Mouse (Mus musculus) forebrain, embryonic 11.5 days (tissue): ENCODE data around the gene Chrm1. TPM values are rescaled to one million over a fixed set of nuclear protein-coding genes. Genes with fewer than 3 reads are reported as not detected.
"Not testable (repeated sequence)": the region's sequence is repeated elsewhere in the genome, so short reads cannot be mapped to it uniquely, and the experiment has no call there.

Experiments used
- ATAC-seq: fragments of 200-750 bp; cut with Nextera tagmentation; replicated peaks from 2 replicates; pipeline ENCODE4 v1.8.0; 2017; ENCODE audit warnings: moderate TSS enrichment; ENCODE audit not compliant: low FRiP score
- DNase-seq: peaks from one replicate; pipeline ENCODE4 v3.0.0-alpha.2; 2017; ENCODE audit warnings: low spot score
- H3K27ac ChIP-seq: fragments of 300-500 bp; sonication (generic); 2 replicates; pipeline ENCODE4 v1.5.1; 2014; ENCODE audit warnings: low read depth, low read length
- H3K27me3 ChIP-seq: fragments of 300-500 bp; sonication (generic); 2 replicates; pipeline ENCODE4 v1.6.1; 2014; ENCODE audit warnings: mild to moderate bottlenecking, low read length, mixed read lengths; ENCODE audit not compliant: control insufficient read depth, insufficient read depth
- H3K36me3 ChIP-seq: fragments of 300-500 bp; sonication (generic); 2 replicates; pipeline ENCODE4 v1.6.1; 2014; ENCODE audit warnings: mild to moderate bottlenecking, low read length, moderate library complexity, mixed read lengths; ENCODE audit not compliant: control insufficient read depth, insufficient read depth
- H3K4me1 ChIP-seq: fragments of 300-500 bp; sonication (generic); replicated peaks from 2 replicates; pipeline ENCODE4 v1.6.1; 2014; ENCODE audit warnings: low read length, mixed read lengths; ENCODE audit not compliant: control insufficient read depth, insufficient read depth
- H3K4me2 ChIP-seq: fragments of 300-500 bp; sonication (generic); 2 replicates; pipeline ENCODE4 v1.6.1; 2014; ENCODE audit warnings: low read depth, mild to moderate bottlenecking, low read length, moderate library complexity, mixed read lengths; ENCODE audit not compliant: severe bottlenecking
- H3K4me3 ChIP-seq: fragments of 300-500 bp; sonication (generic); 2 replicates; pipeline ENCODE4 v1.5.1; 2014; ENCODE audit warnings: low read depth, low read length
- H3K9ac ChIP-seq: fragments of 300-500 bp; sonication (generic); 2 replicates; pipeline ENCODE4 v1.6.1; 2014; ENCODE audit warnings: low read length
- H3K9me3 ChIP-seq: fragments of 300-500 bp; sonication (generic); 2 replicates; pipeline ENCODE4 v1.6.1; 2016; ENCODE audit warnings: low read length, mixed read lengths; ENCODE audit not compliant: control insufficient read depth
- WGBS: fragments of 180-500 bp; shearing (Covaris S2); extraction: QIAGEN DNeasy Blood & Tissue Kit; methylation state at CpG from one replicate; pipeline ENCODE4 v1.1.7; 2014; 5-methylcytosine and 5-hydroxymethylcytosine counted together
- polyA plus RNA-seq: library from polyadenylated mRNA; unstranded; fragments of >200 nt; fragmentation: Nextera tagmentation; extraction: Ambion mirVana; gene quantifications from 2 replicates; pipeline ENCODE4 v1.2.1, GENCODE M21; 2014

Gene Chrm1
- polyA plus RNA-seq, 1 experiment from 2014 or later = 0.13 TPM

- 61% methylated on average over 3 of the region's 3 CpGs for WGBS
- no peak overlapping the region for H3K9ac ChIP-seq
- H3K4me1 ChIP-seq = peaks cover 6% of the 10 kb centered on the region; the same call in 1 of the 2 replicates
- no peak for ATAC-seq
- no peak overlapping the region for H3K4me2 ChIP-seq
- H3K27me3 ChIP-seq = no peaks in the 10 kb centered on the region
- no peak overlapping the region for H3K4me3 ChIP-seq
- H3K9me3 ChIP-seq = no peaks in the 10 kb centered on the region
- H3K36me3 ChIP-seq = no peaks in the 10 kb centered on the region
- H3K27ac ChIP-seq = no peak overlapping the region
- DNase-seq = peak; percentile 75
These were observed 54.8 kb downstream of the Chrm1 start for GRCm38 (mm10) chr19:8718357-8718756.

- H3K4me2 ChIP-seq, H3K4me3 ChIP-seq, H3K27me3 ChIP-seq, ATAC-seq, H3K36me3 ChIP-seq, DNase-seq, H3K27ac ChIP-seq, H3K4me1 ChIP-seq, H3K9ac ChIP-seq, H3K9me3 ChIP-seq: not testable (repeated sequence)
These were observed 55.4 kb downstream of the Chrm1 start for GRCm38 (mm10) chr19:8719037-8719436.

- peaks cover 10% of the 10 kb centered on the region; the same call in 1 of the 2 replicates for H3K36me3 ChIP-seq
- no peaks in the 10 kb centered on the region for H3K9me3 ChIP-seq
- WGBS = 92% methylated on average over 1 of the region's 1 CpGs
- DNase-seq (no peak), ATAC-seq (no peak)
- no peak overlapping the region for H3K4me3 ChIP-seq
- H3K4me2 ChIP-seq = no peak overlapping the region
- H3K9ac ChIP-seq = no peak overlapping the region
- H3K4me1 ChIP-seq = peaks cover 12% of the 10 kb centered on the region
- no peaks in the 10 kb centered on the region for H3K27me3 ChIP-seq
- no peak overlapping the region for H3K27ac ChIP-seq
These were observed 57.8 kb downstream of the Chrm1 start for GRCm38 (mm10) chr19:8721378-8721777.

GRCm38 (mm10) chr19:8722021-8722420, 58.4 kb downstream of the Chrm1 start:
- peak overlapping the region; percentile 89 for H3K4me3 ChIP-seq
- ATAC-seq = no peak
- 63% methylated on average over 4 of the region's 4 CpGs for WGBS

GRCm38 (mm10) chr19:8722559-8722906, 58.9 kb downstream of the Chrm1 start:
- no peaks in the 10 kb centered on the region for H3K9me3 ChIP-seq
- H3K4me3 ChIP-seq = peak overlapping the region; percentile 89
- WGBS = 3% methylated on average over 5 of the region's 5 CpGs
- peaks cover 12% of the 10 kb centered on the region for H3K4me1 ChIP-seq
- H3K36me3 ChIP-seq = peaks cover 10% of the 10 kb centered on the region; the same call in 1 of the 2 replicates
- ATAC-seq (peak; percentile 9; the same call in 1 of the 2 replicates), DNase-seq (no peak)
- no peaks in the 10 kb centered on the region for H3K27me3 ChIP-seq
- peak overlapping the region; percentile 88 for H3K27ac ChIP-seq
- H3K4me2 ChIP-seq = peak overlapping the region; percentile 71
- peak overlapping the region; percentile 98 for H3K9ac ChIP-seq

More at GRCm38 (mm10) chr19:8722021-8722420, 58.4 kb downstream of the Chrm1 start:
- H3K36me3 ChIP-seq = peaks cover 10% of the 10 kb centered on the region; the same call in 1 of the 2 replicates
- H3K27ac ChIP-seq = peak overlapping the region; percentile 88; the same call in 1 of the 2 replicates
- no peak for DNase-seq
- peak overlapping the region; percentile 98 for H3K9ac ChIP-seq
- H3K27me3 ChIP-seq = no peaks in the 10 kb centered on the region
- H3K4me2 ChIP-seq = peak overlapping the region; percentile 71
- peaks cover 12% of the 10 kb centered on the region for H3K4me1 ChIP-seq
- no peaks in the 10 kb centered on the region for H3K9me3 ChIP-seq

- H3K27me3 ChIP-seq = no peaks in the 10 kb centered on the region
- peaks cover 10% of the 10 kb centered on the region; the same call in 1 of the 2 replicates for H3K36me3 ChIP-seq
- peak; percentile 94 for ATAC-seq
- peak within 1 kb of the TSS; percentile 88 for H3K27ac ChIP-seq
- peak within 1 kb of the TSS; percentile 98 for H3K9ac ChIP-seq
- H3K4me1 ChIP-seq = peaks cover 12% of the 10 kb centered on the region
- no peaks in the 10 kb centered on the region for H3K9me3 ChIP-seq
- under 1% methylated on average over 50 of the region's 50 CpGs for WGBS
- peak within 1 kb of the TSS; percentile 84 for H3K4me2 ChIP-seq
- peak; percentile 96 for DNase-seq
- peak within 1 kb of the TSS; percentile 89 for H3K4me3 ChIP-seq
These were observed 59.5 kb downstream of the Chrm1 start, which contains the start of gene Slc3a2 for GRCm38 (mm10) chr19:8722907-8723573. Gene Slc3a2, minus strand, starts transcription at chr19:8723369.

GRCm38 (mm10) chr19:8723574-8724346, 60.2 kb downstream of the Chrm1 start:
- H3K4me3 ChIP-seq = peak overlapping the region; percentile 89
- H3K36me3 ChIP-seq = peaks cover 10% of the 10 kb centered on the region; the same call in 1 of the 2 replicates
- under 1% methylated on average over 20 of the region's 20 CpGs for WGBS
- H3K27ac ChIP-seq = peak overlapping the region; percentile 82
- DNase-seq = no peak
- peak overlapping the region; percentile 98 for H3K9ac ChIP-seq
- ATAC-seq = no peak
- no peaks in the 10 kb centered on the region for H3K9me3 ChIP-seq
- H3K4me1 ChIP-seq = peaks cover 12% of the 10 kb centered on the region
- peak overlapping the region; percentile 84 for H3K4me2 ChIP-seq
- no peaks in the 10 kb centered on the region for H3K27me3 ChIP-seq

GRCm38 (mm10) chr19:8724392-8724791, 60.8 kb downstream of the Chrm1 start:
- 7% methylated on average over 2 of the region's 2 CpGs for WGBS
- peak overlapping the region; percentile 98 for H3K9ac ChIP-seq
- peak overlapping the region; percentile 84 for H3K4me2 ChIP-seq
- DNase-seq (no peak), ATAC-seq (no peak)
- no peaks in the 10 kb centered on the region for H3K9me3 ChIP-seq
- H3K27me3 ChIP-seq = no peaks in the 10 kb centered on the region
- peaks cover 10% of the 10 kb centered on the region; the same call in 1 of the 2 replicates for H3K36me3 ChIP-seq
- peak overlapping the region; percentile 82 for H3K27ac ChIP-seq
- H3K4me1 ChIP-seq = peaks cover 12% of the 10 kb centered on the region
- peak overlapping the region; percentile 89 for H3K4me3 ChIP-seq
